Mouse (Mus musculus): Measurements from ENCODE around the gene Pcgf3. TPM values are rescaled to one million over a fixed set of nuclear protein-coding genes. Genes with fewer than 3 reads are reported as not detected.

Pcgf3 gene
- 19.9 and 21.3 TPM in 2 replicates for polyA plus RNA-seq (2016; fragmentation: Nextera tagmentation; extraction: Ambion mirVana)

GRCm38 (mm10) chr5:108461082-108462065 is at the start of gene Pcgf3:
Gene Pcgf3, plus strand, starts transcription at chr5:108461232.
- WGBS, result under 1% methylated on average over 62 of the region's 62 CpGs

GRCm38 (mm10) chr5:108414711-108415110 is 46.3 kb upstream of the Pcgf3 start:
- Histone ChIP-seq H3K27ac (no peak overlapping the region), H3K4me1 (no peaks in the 10 kb centered on the region), H3K4me3 (no peak overlapping the region), H3K27me3 (ENCODE audit: insufficient read depth, poor library complexity, severe bottlenecking) (no peaks in the 10 kb centered on the region), H3K9me3 (no peaks in the 10 kb centered on the region), H3K36me3 (no peaks in the 10 kb centered on the region)
- DNase-seq (ENCODE audit: low spot score), result no peak
- 73% methylated on average over 2 of the region's 2 CpGs for WGBS

More at GRCm38 (mm10) chr5:108461082-108462065, at the start of gene Pcgf3:
- DNase-seq (ENCODE audit: low spot score), result peak; percentile 99
- peak within 1 kb of the TSS; percentile 97 for H3K27ac ChIP-seq
- no peaks in the 10 kb centered on the region for H3K36me3 ChIP-seq
- no peaks in the 10 kb centered on the region for H3K9me3 ChIP-seq
- peaks cover 35% of the 10 kb centered on the region for H3K4me1 ChIP-seq
- H3K27me3 ChIP-seq (ENCODE audit: insufficient read depth, poor library complexity, severe bottlenecking), result peaks cover 19% of the 10 kb centered on the region; the same call in 1 of the 2 replicates
- H3K4me3 ChIP-seq, result peak within 1 kb of the TSS; percentile 84

GRCm38 (mm10) chr5:108422741-108423140 is 38.3 kb upstream of the Pcgf3 start:
- H3K4me1 ChIP-seq, result no peaks in the 10 kb centered on the region
- H3K9me3 ChIP-seq, result no peaks in the 10 kb centered on the region
- no peaks in the 10 kb centered on the region for H3K27me3 ChIP-seq (ENCODE audit: insufficient read depth, poor library complexity, severe bottlenecking)
- H3K36me3 ChIP-seq, result no peaks in the 10 kb centered on the region
- H3K4me3 ChIP-seq, result no peak overlapping the region
- no peak overlapping the region for H3K27ac ChIP-seq
- WGBS, result 74% methylated on average over 3 of the region's 3 CpGs
- no peak for DNase-seq (ENCODE audit: low spot score)

- Histone ChIP-seq H3K27ac (no peak overlapping the region), H3K4me3 (no peak overlapping the region), H3K9me3 (no peaks in the 10 kb centered on the region), H3K4me1 (no peaks in the 10 kb centered on the region), H3K27me3 (ENCODE audit: insufficient read depth, poor library complexity, severe bottlenecking) (no peaks in the 10 kb centered on the region), H3K36me3 (no peaks in the 10 kb centered on the region)
- DNase-seq (ENCODE audit: low spot score), result no peak
- WGBS, result 82% methylated on average over 2 of the region's 2 CpGs
These were observed 37.6 kb upstream of the Pcgf3 start for GRCm38 (mm10) chr5:108423427-108423826.

GRCm38 (mm10) chr5:108427186-108427585 is 33.8 kb upstream of the Pcgf3 start:
- 50% methylated on average over 1 of the region's 1 CpGs for WGBS
- no peaks in the 10 kb centered on the region for H3K27me3 ChIP-seq (ENCODE audit: insufficient read depth, poor library complexity, severe bottlenecking)
- DNase-seq (ENCODE audit: low spot score), result no peak
- no peak overlapping the region for H3K4me3 ChIP-seq
- H3K36me3 ChIP-seq, result peaks cover 25% of the 10 kb centered on the region
- no peaks in the 10 kb centered on the region for H3K4me1 ChIP-seq
- H3K9me3 ChIP-seq, result no peaks in the 10 kb centered on the region
- no peak overlapping the region for H3K27ac ChIP-seq

GRCm38 (mm10) chr5:108431196-108431595 is 29.8 kb upstream of the Pcgf3 start:
- Histone ChIP-seq H3K4me3 (no peak overlapping the region), H3K36me3 (peaks cover 34% of the 10 kb centered on the region), H3K27ac (no peak overlapping the region), H3K9me3 (no peaks in the 10 kb centered on the region), H3K27me3 (ENCODE audit: insufficient read depth, poor library complexity, severe bottlenecking) (peaks cover 10% of the 10 kb centered on the region; the same call in 1 of the 2 replicates), H3K4me1 (peaks cover 15% of the 10 kb centered on the region)
- no peak for DNase-seq (ENCODE audit: low spot score)
- WGBS, result 81% methylated on average over 6 of the region's 6 CpGs

GRCm38 (mm10) chr5:108433804-108434587 is 27.0 kb upstream of the Pcgf3 start, which contains the start of gene Atp5k:
Gene Atp5k, minus strand, starts transcription at chr5:108434448.
- 1% methylated on average over 42 of the region's 42 CpGs for WGBS
- peaks cover 34% of the 10 kb centered on the region for H3K36me3 ChIP-seq
- peak; percentile 97 for DNase-seq (ENCODE audit: low spot score)
- H3K27me3 ChIP-seq (ENCODE audit: insufficient read depth, poor library complexity, severe bottlenecking), result peaks cover 19% of the 10 kb centered on the region; the same call in 1 of the 2 replicates
- peak within 1 kb of the TSS; percentile 98 for H3K4me3 ChIP-seq
- peaks cover 15% of the 10 kb centered on the region for H3K4me1 ChIP-seq
- H3K27ac ChIP-seq, result peak within 1 kb of the TSS; percentile 96
- H3K9me3 ChIP-seq, result no peaks in the 10 kb centered on the region

- no peaks in the 10 kb centered on the region for H3K9me3 ChIP-seq
- no peak overlapping the region for H3K27ac ChIP-seq
- DNase-seq (ENCODE audit: low spot score), result no peak
- peaks cover 19% of the 10 kb centered on the region; the same call in 1 of the 2 replicates for H3K27me3 ChIP-seq (ENCODE audit: insufficient read depth, poor library complexity, severe bottlenecking)
- H3K4me1 ChIP-seq, result peaks cover 15% of the 10 kb centered on the region
- WGBS, result 69% methylated on average over 2 of the region's 2 CpGs
- peaks cover 17% of the 10 kb centered on the region for H3K36me3 ChIP-seq
- H3K4me3 ChIP-seq, result no peak overlapping the region
These were observed 24.9 kb upstream of the Pcgf3 start for GRCm38 (mm10) chr5:108436101-108436500.

- no peak overlapping the region for H3K27ac ChIP-seq
- no peak overlapping the region for H3K4me3 ChIP-seq
- H3K36me3 ChIP-seq, result no peaks in the 10 kb centered on the region
- 75% methylated on average over 3 of the region's 3 CpGs for WGBS
- no peaks in the 10 kb centered on the region for H3K9me3 ChIP-seq
- peaks cover 16% of the 10 kb centered on the region for H3K4me1 ChIP-seq
- no peak for DNase-seq (ENCODE audit: low spot score)
- H3K27me3 ChIP-seq (ENCODE audit: insufficient read depth, poor library complexity, severe bottlenecking), result peaks cover 37% of the 10 kb centered on the region
These were observed 14.1 kb upstream of the Pcgf3 start for GRCm38 (mm10) chr5:108446973-108447372.

- H3K9me3 ChIP-seq, result no peaks in the 10 kb centered on the region
- H3K27ac ChIP-seq, result no peak overlapping the region
- 77% methylated on average over 7 of the region's 7 CpGs for WGBS
- no peak for DNase-seq (ENCODE audit: low spot score)
- H3K4me1 ChIP-seq, result peaks cover 16% of the 10 kb centered on the region
- H3K4me3 ChIP-seq, result no peak overlapping the region
- H3K36me3 ChIP-seq, result no peaks in the 10 kb centered on the region
- peaks cover 37% of the 10 kb centered on the region for H3K27me3 ChIP-seq (ENCODE audit: insufficient read depth, poor library complexity, severe bottlenecking)
These were observed 13.2 kb upstream of the Pcgf3 start for GRCm38 (mm10) chr5:108447857-108448256.

- Histone ChIP-seq H3K27ac (peak within 1 kb of the TSS; percentile 73), H3K9me3 (no peaks in the 10 kb centered on the region), H3K36me3 (no peaks in the 10 kb centered on the region), H3K4me3 (peak within 1 kb of the TSS; percentile 58), H3K27me3 (ENCODE audit: insufficient read depth, poor library complexity, severe bottlenecking) (peaks cover 37% of the 10 kb centered on the region), H3K4me1 (peaks cover 16% of the 10 kb centered on the region)
- peak; percentile 83 for DNase-seq (ENCODE audit: low spot score)
- WGBS, result 9% methylated on average over 24 of the region's 24 CpGs
These were observed 12.0 kb upstream of the Pcgf3 start, which contains the start of gene Mfsd7a for GRCm38 (mm10) chr5:108448785-108449668. Gene Mfsd7a, minus strand, starts transcription at chr5:108448891.
